Mouse (Mus musculus) left cerebral cortex, adult 9 months (tissue): ENCODE results near the gene Vmn1r41.

Experiments
- DNase-seq, 2 experiments: peaks; one replicate each; pipeline ENCODE4 v3.0.0; 2022; ENCODE audit warnings: low spot score in 2 of 2

Gene Vmn1r41

DNA sequence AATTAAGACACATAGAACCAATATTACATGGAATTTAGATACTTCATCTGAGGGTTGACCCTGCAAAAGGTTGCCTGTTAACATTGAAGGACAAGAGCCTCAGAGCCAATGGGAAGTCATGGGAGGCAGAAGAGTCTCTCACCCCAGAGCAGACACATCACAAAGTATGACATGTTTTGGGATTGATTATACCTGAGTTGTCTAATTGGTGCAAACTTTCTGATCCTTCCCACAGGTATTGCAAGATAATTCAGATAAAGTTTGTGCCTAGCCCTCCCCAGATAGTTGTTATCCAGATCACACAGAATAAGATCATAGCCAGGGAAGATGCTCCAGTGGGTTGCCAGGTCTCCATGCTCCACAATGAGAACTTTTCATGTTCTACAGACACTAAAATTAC lies at the start of gene Vmn1r41:
Gene Vmn1r41 (plus strand): TSS at position 301 of the 400 bp plus-strand sequence.
- DNase-seq, result no peak

DNA sequence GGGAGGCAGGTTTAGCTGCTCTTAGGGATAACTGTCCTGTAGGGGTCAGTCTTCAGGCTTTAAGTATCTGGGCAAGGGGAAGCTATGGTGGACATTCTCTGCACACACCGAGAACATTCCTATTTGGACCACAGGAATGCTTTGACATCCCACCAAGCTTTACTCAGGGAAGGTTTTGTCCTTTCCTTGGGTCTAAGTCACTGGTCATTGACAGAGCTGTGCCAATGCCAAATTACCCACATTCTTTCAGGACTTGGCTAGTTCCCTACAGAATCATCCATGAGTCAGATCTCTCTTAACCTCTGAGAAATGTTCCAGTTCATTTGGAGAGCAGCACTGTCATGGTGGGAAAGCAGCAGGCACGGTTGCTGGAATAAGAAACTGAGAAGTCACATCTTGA lies 33.9 kb upstream of the Vmn1r41 start:
- DNase-seq, result no peak

DNA sequence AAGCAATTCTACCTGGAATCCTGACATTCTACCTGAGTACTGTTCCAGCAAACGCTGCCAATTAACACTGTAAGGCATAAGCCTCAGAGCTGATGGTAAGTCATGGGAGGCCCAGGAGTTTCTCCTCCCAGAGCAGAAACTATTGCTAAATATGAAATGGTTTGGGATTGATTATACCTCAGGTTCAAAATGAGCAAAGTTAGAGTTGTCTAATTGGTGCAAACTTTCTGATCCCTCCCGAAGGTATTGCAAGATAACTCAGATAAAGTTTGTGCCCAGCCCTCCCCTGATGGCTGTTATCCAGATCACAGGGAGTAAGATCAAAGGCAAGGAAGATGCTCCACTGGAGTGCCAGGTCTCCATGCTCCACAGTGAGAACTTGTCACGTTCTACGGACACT lies 33.3 kb upstream of the Vmn1r41 start, which contains the start of gene Vmn1r40:
Gene Vmn1r40 (plus strand): TSS at position 301 of the 400 bp plus-strand sequence.
- DNase-seq, result no peak

DNA sequence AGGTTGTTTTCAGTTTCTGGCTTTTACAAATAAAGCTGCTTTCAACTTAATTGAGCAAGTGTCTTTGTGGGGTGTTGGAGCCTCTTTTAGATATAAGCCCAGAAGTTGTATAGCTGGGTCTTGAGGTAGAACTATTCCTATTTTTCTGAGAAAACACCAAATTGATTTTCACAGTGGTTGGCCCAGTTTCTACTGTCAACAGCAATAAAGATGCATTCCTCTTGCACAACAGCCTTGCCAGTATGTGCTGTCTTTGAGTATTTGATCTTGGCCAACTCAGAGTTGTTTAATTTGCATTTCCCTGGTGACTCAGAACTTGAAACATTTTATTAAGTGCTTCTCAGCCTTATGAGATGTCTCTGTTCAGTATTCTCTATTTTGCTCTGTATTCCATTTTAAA lies 22.5 kb upstream of the Vmn1r41 start:
- no peak for DNase-seq

DNA sequence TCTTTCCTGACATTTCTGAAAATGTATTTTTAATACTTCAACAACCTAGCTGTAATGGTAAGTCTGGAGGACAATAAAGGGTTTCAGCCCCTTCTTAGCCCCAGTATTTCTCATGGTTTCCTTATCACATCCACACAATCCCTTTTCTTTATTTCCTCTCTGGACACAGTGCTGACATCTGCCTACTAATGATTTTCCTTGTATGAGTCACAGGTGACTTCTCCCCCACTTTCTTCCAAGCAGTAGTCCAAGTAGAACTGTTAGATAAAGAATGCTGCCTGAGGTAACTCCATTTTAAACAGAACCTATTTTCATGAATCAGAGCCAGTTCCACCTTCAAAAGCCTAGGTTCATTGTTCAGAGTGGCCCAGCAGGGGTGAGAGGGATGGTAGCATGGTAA lies 2.2 kb downstream of the Vmn1r41 start:
- no peak for DNase-seq

DNA sequence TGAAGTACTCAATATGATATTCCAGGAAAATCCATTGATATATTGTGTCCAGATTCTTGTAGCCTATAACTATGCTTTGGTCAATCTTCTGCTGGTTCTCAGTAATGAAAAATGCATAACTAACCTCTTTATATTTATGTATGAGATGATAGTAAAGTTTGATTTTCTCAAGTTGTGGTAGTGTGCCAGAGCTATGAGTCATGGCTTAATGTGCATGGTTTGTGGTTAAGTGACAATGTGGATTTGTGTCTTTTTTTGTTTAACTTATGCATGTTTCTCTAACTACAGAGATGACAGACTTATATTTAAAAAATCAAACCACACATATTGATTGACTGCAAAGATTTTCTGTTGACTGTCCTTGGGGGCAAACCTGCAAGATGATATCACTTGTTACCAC lies 49.7 kb downstream of the Vmn1r41 start:
- DNase-seq, result no peak
